Mouse (Mus musculus) kidney, embryonic 15.5 days (tissue): ENCODE data around the gene Hsd3b7. TPM values are rescaled to one million over a fixed set of nuclear protein-coding genes. Genes with fewer than 3 reads are reported as not detected.

Experiments used
- ATAC-seq: fragments of 200-750 bp; cut with Nextera tagmentation; replicated peaks from 2 replicates; pipeline ENCODE4 v1.8.0; 2017; ENCODE audit warnings: moderate TSS enrichment; ENCODE audit not compliant: low FRiP score
- H3K27ac ChIP-seq: fragments of 300-500 bp; sonication (generic); 2 replicates; pipeline ENCODE4 v1.5.1; 2015; ENCODE audit warnings: mild to moderate bottlenecking, inconsistent platforms
- H3K27me3 ChIP-seq: fragments of 300-500 bp; sonication (generic); 2 replicates; pipeline ENCODE4 v1.6.1; 2015; ENCODE audit warnings: inconsistent platforms
- H3K36me3 ChIP-seq: fragments of 300-500 bp; sonication (generic); 2 replicates; pipeline ENCODE4 v1.6.1; 2015; ENCODE audit warnings: inconsistent platforms
- H3K4me1 ChIP-seq: fragments of 300-500 bp; sonication (generic); 2 replicates; pipeline ENCODE4 v1.6.1; 2015; ENCODE audit warnings: inconsistent platforms
- H3K4me2 ChIP-seq: fragments of 300-500 bp; sonication (generic); 2 replicates; pipeline ENCODE4 v1.6.1; 2015; ENCODE audit warnings: moderate library complexity, mild to moderate bottlenecking, inconsistent platforms
- H3K4me3 ChIP-seq: fragments of 300-500 bp; sonication (generic); replicated peaks from 2 replicates; pipeline ENCODE4 v1.5.1; 2015; ENCODE audit warnings: mild to moderate bottlenecking, inconsistent platforms
- H3K9ac ChIP-seq: fragments of 300-500 bp; sonication (generic); 2 replicates; pipeline ENCODE4 v1.6.1; 2015; ENCODE audit warnings: mild to moderate bottlenecking, inconsistent platforms
- H3K9me3 ChIP-seq: fragments of 300-500 bp; sonication (generic); replicated peaks from 2 replicates; pipeline ENCODE4 v1.6.1; 2016; ENCODE audit warnings: inconsistent platforms
- WGBS: fragments of 180-500 bp; shearing (Covaris S2); methylation state at CpG from one replicate; pipeline ENCODE4 v1.1.7; 2015; ENCODE audit warnings: mixed read lengths; 5-methylcytosine and 5-hydroxymethylcytosine counted together
- polyA plus RNA-seq: library from polyadenylated mRNA; unstranded; fragments of >200 nt; fragmentation: Nextera tagmentation; extraction: Ambion mirVana; gene quantifications from 2 replicates; pipeline ENCODE4 v1.2.1, GENCODE M21; 2015

Gene Hsd3b7
- polyA plus RNA-seq, 1 experiment from 2014 or later, result 27.6 TPM

- H3K36me3 ChIP-seq, result peaks cover 48% of the 10 kb centered on the region
- peak overlapping the region; percentile 88 for H3K9ac ChIP-seq
- H3K4me3 ChIP-seq, result peak overlapping the region; percentile 90
- peak overlapping the region; percentile 68 for H3K4me2 ChIP-seq
- H3K27ac ChIP-seq, result peak overlapping the region; percentile 99
- peak; percentile 53 for ATAC-seq
- WGBS, result 3% methylated on average over 59 of the region's 66 CpGs
- peaks cover 23% of the 10 kb centered on the region for H3K4me1 ChIP-seq
- H3K9me3 ChIP-seq, result no peaks in the 10 kb centered on the region
- H3K27me3 ChIP-seq, result no peaks in the 10 kb centered on the region
These were observed 22.7 kb upstream of the Hsd3b7 start for GRCm38 (mm10) chr7:127777474-127778266.

GRCm38 (mm10) chr7:127778350-127778749 is 22.1 kb upstream of the Hsd3b7 start:
- 79% methylated on average over 4 of the region's 4 CpGs for WGBS
- Histone ChIP-seq H3K4me2 (peak overlapping the region; percentile 68), H3K4me3 (peak overlapping the region; percentile 90), H3K9me3 (no peaks in the 10 kb centered on the region), H3K9ac (peak overlapping the region; percentile 88), H3K27me3 (no peaks in the 10 kb centered on the region), H3K27ac (no peak overlapping the region), H3K36me3 (peaks cover 53% of the 10 kb centered on the region), H3K4me1 (peaks cover 23% of the 10 kb centered on the region)
- no peak for ATAC-seq

- Histone ChIP-seq H3K4me1 (no peaks in the 10 kb centered on the region), H3K9me3 (no peaks in the 10 kb centered on the region), H3K36me3 (peaks cover 98% of the 10 kb centered on the region), H3K4me2 (no peak within 1 kb of the TSS), H3K27ac (no peak within 1 kb of the TSS), H3K4me3 (no peak within 1 kb of the TSS), H3K27me3 (no peaks in the 10 kb centered on the region), H3K9ac (no peak within 1 kb of the TSS)
- no peak for ATAC-seq
- 88% methylated on average over 7 of the region's 7 CpGs for WGBS
These were observed 15.1 kb upstream of the Hsd3b7 start, which contains the start of gene Gm49388 for GRCm38 (mm10) chr7:127785308-127785707. TSS of gene Gm49388 (plus strand) at chr7:127785608.

- WGBS, result 91% methylated on average over 23 of the region's 23 CpGs
- Histone ChIP-seq H3K9me3 (no peaks in the 10 kb centered on the region), H3K4me1 (peaks cover 9% of the 10 kb centered on the region), H3K4me2 (no peak overlapping the region), H3K27ac (no peak overlapping the region), H3K9ac (no peak overlapping the region), H3K27me3 (no peaks in the 10 kb centered on the region), H3K4me3 (no peak overlapping the region), H3K36me3 (peaks cover 84% of the 10 kb centered on the region)
- ATAC-seq, result no peak
These were observed 3.1 kb upstream of the Hsd3b7 start for GRCm38 (mm10) chr7:127797076-127797845.

- 92% methylated on average over 4 of the region's 4 CpGs for WGBS
- no peak for ATAC-seq
These were observed 1.8 kb upstream of the Hsd3b7 start for GRCm38 (mm10) chr7:127798591-127798990.

GRCm38 (mm10) chr7:127799211-127799610 is 1.2 kb upstream of the Hsd3b7 start:
- no peak overlapping the region for H3K4me2 ChIP-seq
- H3K27ac ChIP-seq, result peak overlapping the region; percentile 1; the same call in 1 of the 2 replicates
- no peak for ATAC-seq
- H3K9ac ChIP-seq, result no peak overlapping the region
- H3K9me3 ChIP-seq, result no peaks in the 10 kb centered on the region
- H3K4me3 ChIP-seq, result no peak overlapping the region
- peaks cover 82% of the 10 kb centered on the region for H3K36me3 ChIP-seq
- WGBS, result 87% methylated on average over 13 of the region's 13 CpGs
- peaks cover 9% of the 10 kb centered on the region for H3K4me1 ChIP-seq
- no peaks in the 10 kb centered on the region for H3K27me3 ChIP-seq

More at GRCm38 (mm10) chr7:127798591-127798990, 1.8 kb upstream of the Hsd3b7 start:
- no peaks in the 10 kb centered on the region for H3K27me3 ChIP-seq
- H3K9ac ChIP-seq, result no peak overlapping the region
- H3K36me3 ChIP-seq, result peaks cover 82% of the 10 kb centered on the region
- no peaks in the 10 kb centered on the region for H3K9me3 ChIP-seq
- H3K27ac ChIP-seq, result no peak overlapping the region
- no peak overlapping the region for H3K4me2 ChIP-seq
- peaks cover 9% of the 10 kb centered on the region for H3K4me1 ChIP-seq
- no peak overlapping the region for H3K4me3 ChIP-seq

GRCm38 (mm10) chr7:127799738-127800137 is 666 bp upstream of the Hsd3b7 start:
- 87% methylated on average over 1 of the region's 1 CpGs for WGBS
- Histone ChIP-seq H3K9me3 (no peaks in the 10 kb centered on the region), H3K4me1 (peaks cover 9% of the 10 kb centered on the region), H3K4me2 (no peak overlapping the region), H3K36me3 (peaks cover 79% of the 10 kb centered on the region), H3K27me3 (no peaks in the 10 kb centered on the region), H3K9ac (no peak overlapping the region), H3K27ac (peak overlapping the region; percentile 1; the same call in 1 of the 2 replicates), H3K4me3 (no peak overlapping the region)
- ATAC-seq, result no peak

- 0 out of 2 replicates have a peak, but pooled peaks have one; percentile 7 for ATAC-seq
- Histone ChIP-seq H3K36me3 (peaks cover 68% of the 10 kb centered on the region), H3K9me3 (no peaks in the 10 kb centered on the region), H3K9ac (no peak overlapping the region), H3K27me3 (no peaks in the 10 kb centered on the region), H3K4me2 (peak overlapping the region; percentile 49), H3K4me1 (peaks cover 9% of the 10 kb centered on the region), H3K27ac (peak overlapping the region; percentile 61), H3K4me3 (peak overlapping the region; percentile 33)
- WGBS, result 91% methylated on average over 8 of the region's 8 CpGs
These were observed 712 bp downstream of the Hsd3b7 start for GRCm38 (mm10) chr7:127801010-127801621.

GRCm38 (mm10) chr7:127802313-127802712 is 1.9 kb downstream of the Hsd3b7 start:
- Histone ChIP-seq H3K9me3 (no peaks in the 10 kb centered on the region), H3K4me1 (peaks cover 9% of the 10 kb centered on the region), H3K9ac (no peak overlapping the region), H3K27me3 (no peaks in the 10 kb centered on the region), H3K36me3 (peaks cover 56% of the 10 kb centered on the region), H3K27ac (no peak overlapping the region), H3K4me2 (no peak overlapping the region), H3K4me3 (no peak overlapping the region)
- 91% methylated on average over 17 of the region's 17 CpGs for WGBS
- ATAC-seq, result no peak

- Histone ChIP-seq H3K4me2 (no peak overlapping the region), H3K9ac (no peak overlapping the region), H3K36me3 (peaks cover 22% of the 10 kb centered on the region), H3K27ac (no peak overlapping the region), H3K27me3 (no peaks in the 10 kb centered on the region), H3K4me1 (0 out of 2 replicates have a peak, but pooled peaks cover under 1% of the 10 kb centered on the region), H3K4me3 (no peak overlapping the region), H3K9me3 (no peaks in the 10 kb centered on the region)
- 63% methylated on average over 5 of the region's 5 CpGs for WGBS
- no peak for ATAC-seq
These were observed 8.4 kb downstream of the Hsd3b7 start for GRCm38 (mm10) chr7:127808821-127809220.

GRCm38 (mm10) chr7:127809846-127810245 is 9.4 kb downstream of the Hsd3b7 start:
- Histone ChIP-seq H3K27ac (no peak overlapping the region), H3K4me1 (peaks cover 10% of the 10 kb centered on the region), H3K36me3 (peaks cover 19% of the 10 kb centered on the region; the same call in 1 of the 2 replicates), H3K9me3 (no peaks in the 10 kb centered on the region), H3K4me2 (no peak overlapping the region), H3K9ac (no peak overlapping the region), H3K27me3 (no peaks in the 10 kb centered on the region), H3K4me3 (no peak overlapping the region)
- 94% methylated on average over 1 of the region's 1 CpGs for WGBS
- no peak for ATAC-seq
